Mouse (Mus musculus): Measurements from ENCODE around the gene Zfp664.

Gene Zfp664

GRCm38 (mm10) chr5:124922356-124923352, 60.2 kb downstream of the Zfp664 start:
- DNase-seq (ENCODE audit: low spot score): no peak

GRCm38 (mm10) chr5:124929425-124930054, 67.0 kb downstream of the Zfp664 start:
- no peak for DNase-seq (ENCODE audit: low spot score)

GRCm38 (mm10) chr5:124930055-124930439, 67.6 kb downstream of the Zfp664 start:
- no peak for DNase-seq (ENCODE audit: low spot score)

- DNase-seq (ENCODE audit: low spot score): no peak
Observed at GRCm38 (mm10) chr5:124930603-124931002, 68.1 kb downstream of the Zfp664 start.

GRCm38 (mm10) chr5:124931076-124931475, 68.6 kb downstream of the Zfp664 start:
- no peak for DNase-seq (ENCODE audit: low spot score)

- DNase-seq (ENCODE audit: low spot score): no peak
Observed at GRCm38 (mm10) chr5:124934558-124934957, 72.1 kb downstream of the Zfp664 start.

- DNase-seq (ENCODE audit: low spot score): no peak
Observed at GRCm38 (mm10) chr5:124943181-124943792, 80.8 kb downstream of the Zfp664 start.

GRCm38 (mm10) chr5:124943793-124944383, 81.4 kb downstream of the Zfp664 start:
- DNase-seq (ENCODE audit: low spot score): no peak

GRCm38 (mm10) chr5:124944384-124944783, 81.9 kb downstream of the Zfp664 start:
- no peak for DNase-seq (ENCODE audit: low spot score)

GRCm38 (mm10) chr5:124945046-124945445, 82.6 kb downstream of the Zfp664 start:
- DNase-seq (ENCODE audit: low spot score): no peak

GRCm38 (mm10) chr5:124950623-124951278, 88.3 kb downstream of the Zfp664 start:
- no peak for DNase-seq (ENCODE audit: low spot score)

- DNase-seq (ENCODE audit: low spot score): no peak
Observed at GRCm38 (mm10) chr5:124951333-124951732, 88.8 kb downstream of the Zfp664 start.
